Mouse (Mus musculus) erythroblast, embryonic 14.5 days (primary cell): ENCODE measurements around the gene Csmd2.

Source experiments
- GATA1 ChIP-seq: IDR thresholded peaks from 2 replicates; pipeline ENCODE4 v1.6.1; 2012; ENCODE audit warnings: low read length, inconsistent platforms, mixed read lengths
- TAL1 ChIP-seq: IDR thresholded peaks from 3 replicates; pipeline ENCODE4 v1.6.1; 2012; ENCODE audit warnings: low read length, inconsistent platforms, mixed read lengths

DNA sequence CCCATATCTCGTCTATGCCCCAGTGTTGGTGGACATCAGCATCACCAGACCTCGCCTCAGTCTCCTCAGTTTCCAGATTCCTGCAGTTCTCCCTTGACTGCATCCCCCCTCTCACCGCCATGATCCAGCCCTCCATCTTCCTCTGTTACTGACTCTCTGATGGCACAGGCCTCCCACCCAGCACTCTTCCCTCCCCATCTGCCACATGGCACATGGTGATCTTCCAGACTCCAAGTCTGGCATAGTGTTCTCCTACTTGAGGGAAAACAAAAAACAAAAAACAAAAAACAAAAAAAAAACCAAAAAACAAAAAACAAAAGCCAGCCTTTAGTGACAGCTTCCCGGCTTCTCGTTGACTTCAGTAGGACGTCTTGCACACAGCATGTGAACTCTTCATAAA is 339.8 kb downstream of the Csmd2 start:
- TF ChIP-seq TAL1: no peak
- no peak for TF ChIP-seq GATA1
